Comparison of ENCODE assay signal across 8 mouse cellular contexts in genomic region chr19:6942764-6943163, GRCm38 (mm10). TPM values are rescaled to one million over a fixed set of nuclear protein-coding genes. Genes with fewer than 3 reads are reported as not detected.
DNase-seq lines count a peak whose midpoint lies in the region; ATAC-seq and TF ChIP-seq lines count a peak whose summit lies in the region.

No protein-coding gene starts in this region.

- no peak for TF ChIP-seq EP300 in lung, postnatal 0 days (IDR thresholded peaks at IDR 0.05)

- H3K4me2 ChIP-seq in lung, postnatal 0 days (replicated peaks; ENCODE audit: low read depth, low read length): peak overlapping the region; percentile 92

- no peak for TF ChIP-seq CTCF in lung, postnatal 0 days (IDR thresholded peaks at IDR 0.05)
- no peak for TF ChIP-seq CTCF in olfactory bulb, adult 2 months (IDR thresholded peaks at IDR 0.05; ENCODE audit: insufficient read depth, low read depth, low read length)

- WGBS in lung, postnatal 0 days: 26% methylated on average over 5 of the region's 5 CpGs
- WGBS in limb, embryonic 10.5 days: 27% methylated on average over 5 of the region's 5 CpGs
- 21% methylated on average over 5 of the region's 5 CpGs for WGBS in olfactory bulb, adult 2 months

- no peaks in the 10 kb centered on the region for H3K9me3 ChIP-seq in lung, postnatal 0 days (ENCODE audit: low read length)
- H3K9me3 ChIP-seq in erythroblast, embryonic 14.5 days (ENCODE audit: control insufficient read depth, low read length): no peaks in the 10 kb centered on the region
- H3K9me3 ChIP-seq in limb, embryonic 10.5 days (replicated peaks): no peaks in the 10 kb centered on the region

- H3K4me1 ChIP-seq in lung, postnatal 0 days (ENCODE audit: insufficient read depth, low read depth, low read length): peaks cover 4% of the 10 kb centered on the region
- H3K4me1 ChIP-seq in erythroblast, embryonic 14.5 days (ENCODE audit: control insufficient read depth): peaks cover 40% of the 10 kb centered on the region
- peaks cover 25% of the 10 kb centered on the region for H3K4me1 ChIP-seq in limb, embryonic 10.5 days
- peaks cover 27% of the 10 kb centered on the region for H3K4me1 ChIP-seq in olfactory bulb, adult 2 months (ENCODE audit: control insufficient read depth, insufficient read depth, low read length)

- H3K27ac ChIP-seq in lung, postnatal 0 days (ENCODE audit: low read length): peak overlapping the region; percentile 93
- H3K27ac ChIP-seq in limb, embryonic 10.5 days: peak overlapping the region; percentile 92
- peak overlapping the region; percentile 29; the same call in 1 of the 2 replicates for H3K27ac ChIP-seq in olfactory bulb, adult 2 months (ENCODE audit: insufficient read depth, low read depth, low read length)

- intact Hi-C loops in left cerebral cortex, postnatal 25 days (cut with DNase I): loop anchor here (1.0 to 5.0 kb wide), 2 partner anchors 9 to 35 kb away; partner anchors contain the start of gene Plcb3

- no peaks in the 10 kb centered on the region for H3K36me3 ChIP-seq in lung, postnatal 0 days (ENCODE audit: insufficient read depth, low read length)
- peaks cover 25% of the 10 kb centered on the region for H3K36me3 ChIP-seq in erythroblast, embryonic 14.5 days (ENCODE audit: control insufficient read depth)
- peaks cover 3% of the 10 kb centered on the region for H3K36me3 ChIP-seq in limb, embryonic 10.5 days

- peak overlapping the region; percentile 84 for H3K4me3 ChIP-seq in lung, postnatal 0 days (ENCODE audit: low read depth, low read length)
- peak overlapping the region; percentile 81 for H3K4me3 ChIP-seq in erythroblast, embryonic 14.5 days (replicated peaks)
- peak overlapping the region; percentile 86 for H3K4me3 ChIP-seq in limb, embryonic 10.5 days
- H3K4me3 ChIP-seq in olfactory bulb, adult 2 months (ENCODE audit: insufficient read depth, low read depth, low read length): peak overlapping the region; percentile 87

- peak overlapping the region; percentile 61; the same call in 1 of the 2 replicates for H3K9ac ChIP-seq in lung, postnatal 0 days (replicated peaks; ENCODE audit: low read depth)

- no peak for DNase-seq in lung, postnatal 0 days (ENCODE audit: low spot score)
- no peak for DNase-seq in lung, postnatal 25 days (ENCODE audit: low spot score)
- DNase-seq in limb, embryonic 10.5 days (ENCODE audit: low spot score): no peak
- DNase-seq in left cerebral cortex, postnatal 25 days (ENCODE audit: low spot score in 2 of 2): no peak
- DNase-seq in cerebellum, postnatal 10 days: no peak
- no peak for DNase-seq in urinary bladder, adult 2 months (ENCODE audit: low spot score)

- TF ChIP-seq POLR2A in olfactory bulb, adult 2 months (IDR thresholded peaks at IDR 0.05; ENCODE audit: insufficient read depth, low read depth, low read length): no peak

- H3K27me3 ChIP-seq in lung, postnatal 0 days (replicated peaks; ENCODE audit: insufficient read depth, low read length): no peaks in the 10 kb centered on the region
- H3K27me3 ChIP-seq in erythroblast, embryonic 14.5 days (ENCODE audit: control insufficient read depth): 0 out of 2 replicates have a peak, but pooled peaks cover 4% of the 10 kb centered on the region
- peaks cover 27% of the 10 kb centered on the region for H3K27me3 ChIP-seq in limb, embryonic 10.5 days (ENCODE audit: low read depth, poor library complexity, severe bottlenecking)

- no peak for ATAC-seq in lung, postnatal 0 days

RNA-seq across cellular contexts. Expression of gene Gpr137, which starts 0.5 kb away (rescaled TPM):
- polyA plus RNA-seq in lung, postnatal 0 days (2015; fragmentation: Nextera tagmentation; extraction: Ambion mirVana): 33.5 and 35.9 TPM in 2 replicates
- 1.5 and 2.0 TPM in 2 replicates for polyA plus RNA-seq in erythroblast, embryonic 14.5 days (2012)
- 21.6 and 24.4 TPM in 2 replicates for polyA plus RNA-seq in limb, embryonic 10.5 days (2016; fragmentation: Nextera tagmentation; extraction: Ambion mirVana)
- polyA plus RNA-seq in olfactory bulb, adult 2 months (2012; ENCODE audit: insufficient read depth, insufficient read length, low replicate concordance, missing spikeins): not detected in 2 replicates
- total RNA-seq in left cerebral cortex, postnatal 25 days (2021): 100 to 1,000 TPM in 1 of 2 experiments, 10 to 100 TPM in 1; 99.9 to 100 TPM
- 46.3 and 52.2 TPM in 2 replicates for polyA plus RNA-seq in urinary bladder, adult 2 months (2012; rRNA removed)

RNA-seq across cellular contexts. Expression of gene Bad, which starts 1.1 kb away (rescaled TPM):
- polyA plus RNA-seq in lung, postnatal 0 days (2015; fragmentation: Nextera tagmentation; extraction: Ambion mirVana): 106 TPM in 2 replicates
- polyA plus RNA-seq in erythroblast, embryonic 14.5 days (2012): 4.3 and 6.1 TPM in 2 replicates
- polyA plus RNA-seq in limb, embryonic 10.5 days (2016; fragmentation: Nextera tagmentation; extraction: Ambion mirVana): 51.8 and 55.3 TPM in 2 replicates
- not detected in 2 replicates for polyA plus RNA-seq in olfactory bulb, adult 2 months (2012; ENCODE audit: insufficient read depth, insufficient read length, low replicate concordance, missing spikeins)
- total RNA-seq in left cerebral cortex, postnatal 25 days (2021): 10 to 100 TPM; 37.7 to 38.3 TPM
- 67.2 and 75.9 TPM in 2 replicates for polyA plus RNA-seq in urinary bladder, adult 2 months (2012; rRNA removed)

RNA-seq across cellular contexts. Expression of gene Kcnk4, which starts 8.4 kb away (rescaled TPM):
- 0.12 and 0.30 TPM in 2 replicates for polyA plus RNA-seq in lung, postnatal 0 days (2015; fragmentation: Nextera tagmentation; extraction: Ambion mirVana)
- not detected in 2 replicates for polyA plus RNA-seq in erythroblast, embryonic 14.5 days (2012)
- 0.11 TPM in 1 of 2 replicates, not detected in the other for polyA plus RNA-seq in limb, embryonic 10.5 days (2016; fragmentation: Nextera tagmentation; extraction: Ambion mirVana)
- not detected in 2 replicates for polyA plus RNA-seq in olfactory bulb, adult 2 months (2012; ENCODE audit: insufficient read depth, insufficient read length, low replicate concordance, missing spikeins)
- total RNA-seq in left cerebral cortex, postnatal 25 days (2021): 10 to 100 TPM; 33.2 to 40.7 TPM
- polyA plus RNA-seq in urinary bladder, adult 2 months (2012; rRNA removed): 1.6 and 1.8 TPM in 2 replicates

RNA-seq across cellular contexts. Expression of gene Catsperz, which starts 17.6 kb away (rescaled TPM):
- polyA plus RNA-seq in lung, postnatal 0 days (2015; fragmentation: Nextera tagmentation; extraction: Ambion mirVana): 1.7 and 2.4 TPM in 2 replicates
- not detected in 2 replicates for polyA plus RNA-seq in erythroblast, embryonic 14.5 days (2012)
- 0.76 and 0.93 TPM in 2 replicates for polyA plus RNA-seq in limb, embryonic 10.5 days (2016; fragmentation: Nextera tagmentation; extraction: Ambion mirVana)
- polyA plus RNA-seq in olfactory bulb, adult 2 months (2012; ENCODE audit: insufficient read depth, insufficient read length, low replicate concordance, missing spikeins): not detected in 2 replicates
- total RNA-seq in left cerebral cortex, postnatal 25 days (2021): 10 to 100 TPM; 27.9 to 31.2 TPM
- polyA plus RNA-seq in urinary bladder, adult 2 months (2012; rRNA removed): 3.6 and 4.1 TPM in 2 replicates

RNA-seq across cellular contexts. Expression of gene Esrra, which starts 21.2 kb away (rescaled TPM):
- polyA plus RNA-seq in lung, postnatal 0 days (2015; fragmentation: Nextera tagmentation; extraction: Ambion mirVana): 9.8 and 12.8 TPM in 2 replicates
- polyA plus RNA-seq in erythroblast, embryonic 14.5 days (2012): 0.51 and 0.55 TPM in 2 replicates
- 6.2 and 7.0 TPM in 2 replicates for polyA plus RNA-seq in limb, embryonic 10.5 days (2016; fragmentation: Nextera tagmentation; extraction: Ambion mirVana)
- polyA plus RNA-seq in olfactory bulb, adult 2 months (2012; ENCODE audit: insufficient read depth, insufficient read length, low replicate concordance, missing spikeins): not detected in 2 replicates
- 10 to 100 TPM; 60.6 to 65.2 TPM for total RNA-seq in left cerebral cortex, postnatal 25 days (2021)
- polyA plus RNA-seq in urinary bladder, adult 2 months (2012; rRNA removed): 55.8 and 59.1 TPM in 2 replicates

Comparison
In these comparisons a context has a peak if more than half of its experiments do, and no peak if none do; other contexts are left out.
1. H3K27ac ChIP-seq: peak in every context shown above with its lines; median percentile 93 in lung, postnatal 0 days; 92 in limb, embryonic 10.5 days; 29 in olfactory bulb, adult 2 months.